Mouse (Mus musculus): Measurements from ENCODE around the gene Fanca.

- no peak for TF ChIP-seq CTCF (IDR thresholded peaks at IDR 0.05; ENCODE audit: low read depth)
- TF ChIP-seq EP300 (IDR thresholded peaks at IDR 0.05; ENCODE audit: low read depth), result no peak
These were observed 25.0 kb upstream of the Fanca start for GRCm38 (mm10) chr8:123343422-123343821.
